28 mouse cellular contexts compared by ENCODE assay signal in genomic region chr16:47204031-47204430, GRCm38 (mm10).
DNase-seq lines count a peak whose midpoint lies in the region; ATAC-seq and TF ChIP-seq lines count a peak whose summit lies in the region.
"Had no signal": no experiment of that assay in that cellular context is flagged by ENCODE, and none has a peak within 500 bp of the region (broad histone marks: within the 10 kb centered on the region; RNA-seq: fewer than 3 reads in every experiment).

No protein-coding gene starts in this region.

- no peak overlapping the region for H3K4me2 ChIP-seq in midbrain, embryonic 11.5 days
- H3K4me2 ChIP-seq in midbrain, postnatal 0 days (ENCODE audit: low read depth, low read length, poor library complexity, severe bottlenecking): no peak overlapping the region
- no peak overlapping the region for H3K4me2 ChIP-seq in midbrain, embryonic 14.5 days (ENCODE audit: low read length)
- H3K4me2 ChIP-seq: embryonic facial prominence, embryonic 13.5 days; forebrain, embryonic 13.5 days; heart, embryonic 11.5 days; hindbrain, embryonic 12.5 days; hindbrain, embryonic 15.5 days had no signal

- no peak for TF ChIP-seq POLR2A in brain, embryonic 14.5 days (IDR thresholded peaks at IDR 0.05; ENCODE audit: borderline replicate concordance, extremely low read depth, insufficient read depth, insufficient read length, poor library complexity, severe bottlenecking)

- no peaks in the 10 kb centered on the region for H3K9me3 ChIP-seq in midbrain, embryonic 11.5 days (ENCODE audit: control insufficient read depth, low read length)
- no peaks in the 10 kb centered on the region for H3K9me3 ChIP-seq in midbrain, postnatal 0 days (ENCODE audit: low read length)
- H3K9me3 ChIP-seq in midbrain, embryonic 14.5 days (ENCODE audit: control insufficient read depth, low read length): no peaks in the 10 kb centered on the region
- H3K9me3 ChIP-seq: embryonic facial prominence, embryonic 10.5 days; embryonic facial prominence, embryonic 13.5 days; forebrain, embryonic 13.5 days; hindbrain, embryonic 12.5 days; hindbrain, embryonic 15.5 days had no signal

- no peaks in the 10 kb centered on the region for H3K36me3 ChIP-seq in midbrain, embryonic 11.5 days (ENCODE audit: control insufficient read depth, insufficient read depth, low read length)
- H3K36me3 ChIP-seq in midbrain, postnatal 0 days (ENCODE audit: insufficient read depth, low read length): no peaks in the 10 kb centered on the region
- no peaks in the 10 kb centered on the region for H3K36me3 ChIP-seq in midbrain, embryonic 14.5 days (ENCODE audit: control insufficient read depth, insufficient read depth, low read length)
- H3K36me3 ChIP-seq: embryonic facial prominence, embryonic 10.5 days; embryonic facial prominence, embryonic 13.5 days; G1E; hindbrain, embryonic 12.5 days; hindbrain, embryonic 15.5 days had no signal

- H3K27me3 ChIP-seq in midbrain, embryonic 11.5 days (ENCODE audit: control insufficient read depth, insufficient read depth, low read length): no peaks in the 10 kb centered on the region
- no peaks in the 10 kb centered on the region for H3K27me3 ChIP-seq in midbrain, postnatal 0 days (ENCODE audit: insufficient read depth, low read length)
- H3K27me3 ChIP-seq in midbrain, embryonic 14.5 days (ENCODE audit: control insufficient read depth, insufficient read depth, low read length): no peaks in the 10 kb centered on the region
- H3K27me3 ChIP-seq: CH12.LX; embryonic facial prominence, embryonic 13.5 days; forebrain, embryonic 13.5 days; hindbrain, embryonic 12.5 days; hindbrain, embryonic 15.5 days; Patski had no signal

- H3K9ac ChIP-seq in midbrain, embryonic 11.5 days (ENCODE audit: low read length): no peak overlapping the region
- H3K9ac ChIP-seq in midbrain, postnatal 0 days (replicated peaks; ENCODE audit: low read length, poor library complexity, severe bottlenecking): no peak overlapping the region
- H3K9ac ChIP-seq in midbrain, embryonic 14.5 days (replicated peaks; ENCODE audit: low read length): no peak overlapping the region
- H3K9ac ChIP-seq: embryonic facial prominence, embryonic 13.5 days; forebrain, embryonic 13.5 days; forebrain, postnatal 0 days; hindbrain, embryonic 12.5 days; hindbrain, embryonic 15.5 days had no signal

- no peaks in the 10 kb centered on the region for H3K4me1 ChIP-seq in midbrain, embryonic 11.5 days (ENCODE audit: control insufficient read depth, insufficient read depth, low read length)
- H3K4me1 ChIP-seq in midbrain, postnatal 0 days (ENCODE audit: insufficient read depth, low read length): no peaks in the 10 kb centered on the region
- no peaks in the 10 kb centered on the region for H3K4me1 ChIP-seq in midbrain, embryonic 14.5 days (ENCODE audit: control insufficient read depth, insufficient read depth, low read length)
- H3K4me1 ChIP-seq: embryonic facial prominence, embryonic 10.5 days; embryonic facial prominence, embryonic 13.5 days; forebrain, embryonic 13.5 days; hindbrain, embryonic 12.5 days; hindbrain, embryonic 15.5 days had no signal

- no peak overlapping the region for H3K27ac ChIP-seq in midbrain, embryonic 11.5 days (ENCODE audit: low read depth, low read length)
- no peak overlapping the region for H3K27ac ChIP-seq in midbrain, postnatal 0 days (ENCODE audit: low read depth, low read length)
- H3K27ac ChIP-seq in midbrain, embryonic 14.5 days (replicated peaks; ENCODE audit: low read depth, low read length): no peak overlapping the region
- H3K27ac ChIP-seq: embryonic facial prominence, embryonic 10.5 days; embryonic facial prominence, embryonic 13.5 days; forebrain, embryonic 13.5 days; gastrocnemius, adult 2 months; hindbrain, embryonic 12.5 days; hindbrain, embryonic 15.5 days had no signal

- TF ChIP-seq CTCF in midbrain, postnatal 0 days (IDR thresholded peaks at IDR 0.05): no peak
- no peak for TF ChIP-seq CTCF in brain, embryonic 14.5 days (IDR thresholded peaks at IDR 0.05; ENCODE audit: borderline replicate concordance, extremely low read depth, insufficient read depth, insufficient read length)

- DNase-seq in midbrain, embryonic 11.5 days (ENCODE audit: low spot score, missing footprints): no peak
- no peak for DNase-seq in midbrain, postnatal 0 days (ENCODE audit: low spot score)
- peak; percentile 29 for DNase-seq in brain, embryonic 14.5 days (ENCODE audit: low read depth)
- DNase-seq in midbrain, embryonic 14.5 days: peak; percentile 27
- no peak for DNase-seq in urinary bladder, postnatal 36 days (ENCODE audit: low spot score in 2 of 2)
- no peak for DNase-seq in cerebellum, postnatal 14 days
- DNase-seq: adrenal gland, postnatal 10 days; adrenal gland, postnatal 36 days; B cell, adult 2 months; cerebellum, adult 11 months; cerebellum, adult 2 months; cerebellum, adult 9-11 months; cerebellum, postnatal 36 days; embryo, embryonic 11 days; forebrain, postnatal 0 days; gastrocnemius, adult 2 months; gastrocnemius, postnatal 14 days; heart, adult 11 months had no signal

- no peak overlapping the region for H3K4me3 ChIP-seq in midbrain, embryonic 11.5 days (ENCODE audit: low read depth, low read length)
- no peak overlapping the region for H3K4me3 ChIP-seq in midbrain, postnatal 0 days (ENCODE audit: low read depth, low read length)
- no peak overlapping the region for H3K4me3 ChIP-seq in midbrain, embryonic 14.5 days (replicated peaks; ENCODE audit: low read depth, low read length)
- H3K4me3 ChIP-seq: embryonic facial prominence, embryonic 10.5 days; embryonic facial prominence, embryonic 13.5 days; erythroblast, embryonic 14.5 days; forebrain, embryonic 13.5 days; gastrocnemius, adult 2 months; hindbrain, embryonic 12.5 days; hindbrain, embryonic 15.5 days had no signal

- peak; percentile 59 for ATAC-seq in midbrain, embryonic 11.5 days (ENCODE audit: low FRiP score)
- no peak for ATAC-seq in midbrain, postnatal 0 days (ENCODE audit: low FRiP score)
- no peak for ATAC-seq in midbrain, embryonic 14.5 days (ENCODE audit: low FRiP score, low TSS enrichment)
- ATAC-seq: Patski had no signal

Comparison
In these comparisons a context has a peak if more than half of its experiments do, and no peak if none do; other contexts are left out.
1. DNase-seq: peak in brain, embryonic 14.5 days (single experiment) and midbrain, embryonic 14.5 days (single experiment); none in midbrain, embryonic 11.5 days (single experiment), midbrain, postnatal 0 days (single experiment), urinary bladder, postnatal 36 days (0 of 2) and cerebellum, postnatal 14 days (0 of 2).